Comparison of ENCODE assay signal across 8 mouse cellular contexts in genomic region chr5:143179179-143179578, GRCm38 (mm10). TPM values are rescaled to one million over a fixed set of nuclear protein-coding genes. Genes with fewer than 3 reads are reported as not detected.
DNase-seq lines count a peak whose midpoint lies in the region; ATAC-seq and TF ChIP-seq lines count a peak whose summit lies in the region.
"Had no signal": no experiment of that assay in that cellular context is flagged by ENCODE, and none has a peak within 500 bp of the region (broad histone marks: within the 10 kb centered on the region; RNA-seq: fewer than 3 reads in every experiment).

No protein-coding gene starts in this region.

- ATAC-seq in liver, embryonic 11.5 days (replicated peaks; ENCODE audit: low FRiP score) = no peak
- ATAC-seq in forebrain, postnatal 0 days = no peak
- no peak for ATAC-seq in erythroid progenitor cell, adult 5-6 weeks (replicated peaks; ENCODE audit: low FRiP score, poor library complexity, severe bottlenecking)

- peaks cover 4% of the 10 kb centered on the region for H3K9me3 ChIP-seq in liver, embryonic 11.5 days (ENCODE audit: control insufficient read depth, low read length)
- no peaks in the 10 kb centered on the region for H3K9me3 ChIP-seq in forebrain, postnatal 0 days (ENCODE audit: low read length)

- WGBS in liver, embryonic 11.5 days = 40% methylated on average over 6 of the region's 6 CpGs
- WGBS in forebrain, postnatal 0 days = 33% methylated on average over 6 of the region's 6 CpGs

- DNase-seq in liver, embryonic 11.5 days (ENCODE audit: low spot score) = no peak
- no peak for DNase-seq in liver
- peak; percentile 63 for DNase-seq in ZHBTc4 (ENCODE audit: low read depth, low spot score)
- DNase-seq in forebrain, postnatal 0 days = no peak
- DNase-seq in lung, postnatal 25 days (ENCODE audit: low spot score) = peak; percentile 7
- no peak for DNase-seq in spleen, postnatal 36 days (ENCODE audit: low spot score in 2 of 2)

- H3K4me3 ChIP-seq in liver, embryonic 11.5 days (ENCODE audit: low read depth, low read length) = peak overlapping the region; percentile 71
- no peak overlapping the region for H3K4me3 ChIP-seq in forebrain, postnatal 0 days (ENCODE audit: low read depth, low read length)

- no peak overlapping the region for H3K9ac ChIP-seq in liver, embryonic 11.5 days (ENCODE audit: low read depth, low read length)
- H3K9ac ChIP-seq in forebrain, postnatal 0 days = no peak overlapping the region

- peak; percentile 53 for TF ChIP-seq CTCF in forebrain, postnatal 0 days (IDR thresholded peaks at IDR 0.05; ENCODE audit: low read depth)

- H3K4me2 ChIP-seq in liver, embryonic 11.5 days = peak overlapping the region; percentile 80; the same call in 1 of the 2 replicates
- peak overlapping the region; percentile 81; the same call in 1 of the 2 replicates for H3K4me2 ChIP-seq in forebrain, postnatal 0 days (ENCODE audit: low read depth)

- H3K36me3 ChIP-seq in liver, embryonic 11.5 days (ENCODE audit: control insufficient read depth, insufficient read depth, low read length) = peaks cover 35% of the 10 kb centered on the region
- H3K36me3 ChIP-seq in forebrain, postnatal 0 days (ENCODE audit: insufficient read depth) = peaks cover 42% of the 10 kb centered on the region

- no peak overlapping the region for H3K27ac ChIP-seq in liver, embryonic 11.5 days (ENCODE audit: low read depth, low read length)
- no peak overlapping the region for H3K27ac ChIP-seq in forebrain, postnatal 0 days (ENCODE audit: low read depth, low read length)

- no peaks in the 10 kb centered on the region for H3K27me3 ChIP-seq in liver, embryonic 11.5 days (replicated peaks; ENCODE audit: control insufficient read depth, insufficient read depth, low read length)
- no peaks in the 10 kb centered on the region for H3K27me3 ChIP-seq in forebrain, postnatal 0 days (ENCODE audit: insufficient read depth, low read length)

- peaks cover 10% of the 10 kb centered on the region for H3K4me1 ChIP-seq in liver, embryonic 11.5 days (replicated peaks; ENCODE audit: control insufficient read depth, insufficient read depth, low read length)
- H3K4me1 ChIP-seq in forebrain, postnatal 0 days (ENCODE audit: insufficient read depth) = peaks cover 4% of the 10 kb centered on the region; the same call in 1 of the 2 replicates

RNA-seq across cellular contexts. Expression of gene Rbak, which starts 1.4 kb away (rescaled TPM):
- polyA plus RNA-seq in liver, embryonic 11.5 days (2014; fragmentation: Nextera tagmentation; extraction: Ambion mirVana) = 6.7 and 8.9 TPM in 2 replicates
- 19.9 and 22.6 TPM in 2 replicates for total RNA-seq in forebrain, postnatal 0 days (2014; rRNA removed)
- polyA plus RNA-seq in forebrain, postnatal 0 days (2015; fragmentation: Nextera tagmentation; extraction: Ambion mirVana) = 7.5 and 9.7 TPM in 2 replicates
- total RNA-seq in erythroid progenitor cell, adult 5-6 weeks (2015; ENCODE audit: low replicate concordance) = 1.4 and 3.4 TPM in 2 replicates
- 0.39 and 1.4 TPM in 2 replicates for total RNA-seq in erythroid progenitor cell, adult 5-6 weeks (2017; ENCODE audit: low replicate concordance)

RNA-seq across cellular contexts. Expression of gene Spdye4b, which starts 1.6 kb away (rescaled TPM):
- polyA plus RNA-seq in liver, embryonic 11.5 days (2014; fragmentation: Nextera tagmentation; extraction: Ambion mirVana) = 0.21 TPM in 1 of 2 replicates, not detected in the other
- total RNA-seq in forebrain, postnatal 0 days (2014; rRNA removed) = 0.62 TPM in 1 of 2 replicates, not detected in the other
- polyA plus RNA-seq in forebrain, postnatal 0 days (2015; fragmentation: Nextera tagmentation; extraction: Ambion mirVana) = not detected in 2 replicates
- total RNA-seq in erythroid progenitor cell, adult 5-6 weeks (2015; ENCODE audit: low replicate concordance) = not detected in 2 replicates
- total RNA-seq in erythroid progenitor cell, adult 5-6 weeks (2017; ENCODE audit: low replicate concordance) = not detected in 2 replicates
- total RNA-seq: layer of hippocampus, adult 18-20 months had no signal

RNA-seq across cellular contexts. Expression of gene Olfr718-ps1, which starts 31.8 kb away (rescaled TPM):
- not detected in 2 replicates for polyA plus RNA-seq in liver, embryonic 11.5 days (2014; fragmentation: Nextera tagmentation; extraction: Ambion mirVana)
- not detected in 2 replicates for total RNA-seq in forebrain, postnatal 0 days (2014; rRNA removed)
- not detected in 2 replicates for polyA plus RNA-seq in forebrain, postnatal 0 days (2015; fragmentation: Nextera tagmentation; extraction: Ambion mirVana)
- total RNA-seq in erythroid progenitor cell, adult 5-6 weeks (2015; ENCODE audit: low replicate concordance) = not detected in 2 replicates
- not detected in 2 replicates for total RNA-seq in erythroid progenitor cell, adult 5-6 weeks (2017; ENCODE audit: low replicate concordance)

RNA-seq across cellular contexts. Expression of gene Spdye4a, which starts 47.5 kb away (rescaled TPM):
- polyA plus RNA-seq in liver, embryonic 11.5 days (2014; fragmentation: Nextera tagmentation; extraction: Ambion mirVana) = not detected in 2 replicates
- total RNA-seq in forebrain, postnatal 0 days (2014; rRNA removed) = not detected in 2 replicates
- polyA plus RNA-seq in forebrain, postnatal 0 days (2015; fragmentation: Nextera tagmentation; extraction: Ambion mirVana) = not detected in 2 replicates
- not detected in 2 replicates for total RNA-seq in erythroid progenitor cell, adult 5-6 weeks (2015; ENCODE audit: low replicate concordance)
- total RNA-seq in erythroid progenitor cell, adult 5-6 weeks (2017; ENCODE audit: low replicate concordance) = not detected in 2 replicates
- total RNA-seq: layer of hippocampus, adult 18-20 months had no signal

RNA-seq across cellular contexts. Expression of gene Zfp12, which starts 55.8 kb away (rescaled TPM):
- 10.7 and 11.2 TPM in 2 replicates for polyA plus RNA-seq in liver, embryonic 11.5 days (2014; fragmentation: Nextera tagmentation; extraction: Ambion mirVana)
- total RNA-seq in forebrain, postnatal 0 days (2014; rRNA removed) = 35.2 and 37.1 TPM in 2 replicates
- 11.9 and 14.0 TPM in 2 replicates for polyA plus RNA-seq in forebrain, postnatal 0 days (2015; fragmentation: Nextera tagmentation; extraction: Ambion mirVana)
- 0.36 TPM in 1 of 2 replicates, not detected in the other for total RNA-seq in erythroid progenitor cell, adult 5-6 weeks (2015; ENCODE audit: low replicate concordance)
- 0.68 and 1.7 TPM in 2 replicates for total RNA-seq in erythroid progenitor cell, adult 5-6 weeks (2017; ENCODE audit: low replicate concordance)

Comparison
In these comparisons a context has a peak if more than half of its experiments do, and no peak if none do; other contexts are left out.
1. DNase-seq: peak in ZHBTc4 (single experiment) and lung, postnatal 25 days (single experiment); none in liver, embryonic 11.5 days (single experiment), liver (single experiment), forebrain, postnatal 0 days (single experiment) and spleen, postnatal 36 days (0 of 2).